Mouse (Mus musculus): ENCODE data around the gene Styx. TPM values are rescaled to one million over a fixed set of nuclear protein-coding genes. Genes with fewer than 3 reads are reported as not detected.

Styx gene
- polyA plus RNA-seq, 1 experiment from 2014 or later = 49.3 TPM

- H3K4me3 ChIP-seq = no peak overlapping the region
- H3K36me3 ChIP-seq (replicated peaks) = no peaks in the 10 kb centered on the region
- 88% methylated on average over 13 of the region's 13 CpGs for WGBS
- peaks cover 17% of the 10 kb centered on the region; the same call in 1 of the 2 replicates for H3K9me3 ChIP-seq
- no peak overlapping the region for H3K27ac ChIP-seq (replicated peaks)
- DNase-seq (ENCODE audit: low spot score) = no peak
- no peaks in the 10 kb centered on the region for H3K27me3 ChIP-seq (replicated peaks; ENCODE audit: low read depth, poor library complexity, severe bottlenecking)
- no peaks in the 10 kb centered on the region for H3K4me1 ChIP-seq
Observed at GRCm38 (mm10) chr14:45430066-45430842, 79.4 kb downstream of the Styx start.

GRCm38 (mm10) chr14:45432003-45432402 lies 81.1 kb downstream of the Styx start:
- WGBS = 67% methylated on average over 4 of the region's 4 CpGs
- H3K27me3 ChIP-seq (replicated peaks; ENCODE audit: low read depth, poor library complexity, severe bottlenecking) = no peaks in the 10 kb centered on the region
- H3K9me3 ChIP-seq = peaks cover 11% of the 10 kb centered on the region; the same call in 1 of the 2 replicates
- no peak overlapping the region for H3K4me3 ChIP-seq
- no peak for DNase-seq (ENCODE audit: low spot score)
- peaks cover 10% of the 10 kb centered on the region for H3K4me1 ChIP-seq
- H3K27ac ChIP-seq (replicated peaks) = no peak overlapping the region
- H3K36me3 ChIP-seq (replicated peaks) = no peaks in the 10 kb centered on the region

- no peaks in the 10 kb centered on the region for H3K27me3 ChIP-seq (replicated peaks; ENCODE audit: low read depth, poor library complexity, severe bottlenecking)
- no peak for DNase-seq (ENCODE audit: low spot score)
- peaks cover 28% of the 10 kb centered on the region for H3K4me1 ChIP-seq
- 73% methylated on average over 6 of the region's 6 CpGs for WGBS
- H3K9me3 ChIP-seq = peaks cover 11% of the 10 kb centered on the region; the same call in 1 of the 2 replicates
- no peak overlapping the region for H3K27ac ChIP-seq (replicated peaks)
- H3K4me3 ChIP-seq = no peak overlapping the region
- no peaks in the 10 kb centered on the region for H3K36me3 ChIP-seq (replicated peaks)
Observed at GRCm38 (mm10) chr14:45434220-45434619, 83.3 kb downstream of the Styx start.

GRCm38 (mm10) chr14:45438250-45438930 lies 87.5 kb downstream of the Styx start:
- no peaks in the 10 kb centered on the region for H3K27me3 ChIP-seq (replicated peaks; ENCODE audit: low read depth, poor library complexity, severe bottlenecking)
- peak; percentile 61 for DNase-seq (ENCODE audit: low spot score)
- H3K4me1 ChIP-seq = peaks cover 59% of the 10 kb centered on the region
- peak overlapping the region; percentile 77 for H3K27ac ChIP-seq (replicated peaks)
- no peaks in the 10 kb centered on the region for H3K9me3 ChIP-seq
- H3K4me3 ChIP-seq = no peak overlapping the region
- 54% methylated on average over 19 of the region's 19 CpGs for WGBS
- H3K36me3 ChIP-seq (replicated peaks) = no peaks in the 10 kb centered on the region

- no peak for DNase-seq (ENCODE audit: low spot score)
- H3K27ac ChIP-seq (replicated peaks) = no peak overlapping the region
- 63% methylated on average over 2 of the region's 2 CpGs for WGBS
- H3K36me3 ChIP-seq (replicated peaks) = no peaks in the 10 kb centered on the region
- H3K4me1 ChIP-seq = peaks cover 60% of the 10 kb centered on the region
- H3K4me3 ChIP-seq = no peak overlapping the region
- no peaks in the 10 kb centered on the region for H3K9me3 ChIP-seq
- no peaks in the 10 kb centered on the region for H3K27me3 ChIP-seq (replicated peaks; ENCODE audit: low read depth, poor library complexity, severe bottlenecking)
Observed at GRCm38 (mm10) chr14:45438931-45439275, 88.0 kb downstream of the Styx start.

GRCm38 (mm10) chr14:45439387-45439786 lies 88.5 kb downstream of the Styx start:
- WGBS = 73% methylated on average over 9 of the region's 9 CpGs
- H3K4me3 ChIP-seq = no peak overlapping the region
- no peaks in the 10 kb centered on the region for H3K36me3 ChIP-seq (replicated peaks)
- H3K4me1 ChIP-seq = peaks cover 60% of the 10 kb centered on the region
- no peak for DNase-seq (ENCODE audit: low spot score)
- H3K27me3 ChIP-seq (replicated peaks; ENCODE audit: low read depth, poor library complexity, severe bottlenecking) = no peaks in the 10 kb centered on the region
- H3K9me3 ChIP-seq = no peaks in the 10 kb centered on the region
- peak overlapping the region; percentile 66; the same call in 1 of the 2 replicates for H3K27ac ChIP-seq (replicated peaks)

GRCm38 (mm10) chr14:45441291-45441690 lies 90.4 kb downstream of the Styx start:
- H3K4me1 ChIP-seq = peaks cover 70% of the 10 kb centered on the region
- H3K4me3 ChIP-seq = no peak overlapping the region
- H3K9me3 ChIP-seq = no peaks in the 10 kb centered on the region
- 64% methylated on average over 6 of the region's 6 CpGs for WGBS
- no peaks in the 10 kb centered on the region for H3K27me3 ChIP-seq (replicated peaks; ENCODE audit: low read depth, poor library complexity, severe bottlenecking)
- DNase-seq (ENCODE audit: low spot score) = peak; percentile 16
- no peaks in the 10 kb centered on the region for H3K36me3 ChIP-seq (replicated peaks)
- no peak overlapping the region; the same call in 1 of the 2 replicates for H3K27ac ChIP-seq (replicated peaks)

- no peak overlapping the region for H3K4me3 ChIP-seq
- H3K4me1 ChIP-seq = peaks cover 56% of the 10 kb centered on the region
- H3K27ac ChIP-seq (replicated peaks) = peak overlapping the region; percentile 61
- WGBS = 69% methylated on average over 12 of the region's 12 CpGs
- H3K27me3 ChIP-seq (replicated peaks; ENCODE audit: low read depth, poor library complexity, severe bottlenecking) = no peaks in the 10 kb centered on the region
- H3K36me3 ChIP-seq (replicated peaks) = no peaks in the 10 kb centered on the region
- H3K9me3 ChIP-seq = no peaks in the 10 kb centered on the region
- no peak for DNase-seq (ENCODE audit: low spot score)
Observed at GRCm38 (mm10) chr14:45442781-45443560, 92.1 kb downstream of the Styx start.

GRCm38 (mm10) chr14:45444870-45445269 lies 94.0 kb downstream of the Styx start:
- Histone ChIP-seq H3K27ac (replicated peaks) (peak overlapping the region; percentile 51; the same call in 1 of the 2 replicates), H3K36me3 (replicated peaks) (no peaks in the 10 kb centered on the region)
- DNase-seq (ENCODE audit: low spot score) = no peak

GRCm38 (mm10) chr14:45445445-45445844 lies 94.6 kb downstream of the Styx start:
- no peak for DNase-seq (ENCODE audit: low spot score)
- H3K27me3 ChIP-seq (replicated peaks; ENCODE audit: low read depth, poor library complexity, severe bottlenecking) = no peaks in the 10 kb centered on the region
- H3K4me3 ChIP-seq = no peak overlapping the region
- WGBS = 44% methylated on average over 12 of the region's 12 CpGs
- no peaks in the 10 kb centered on the region for H3K9me3 ChIP-seq
- H3K36me3 ChIP-seq (replicated peaks) = no peaks in the 10 kb centered on the region
- H3K27ac ChIP-seq (replicated peaks) = peak overlapping the region; percentile 51; the same call in 1 of the 2 replicates
- H3K4me1 ChIP-seq = peaks cover 39% of the 10 kb centered on the region

More at GRCm38 (mm10) chr14:45444870-45445269, 94.0 kb downstream of the Styx start:
- 54% methylated on average over 7 of the region's 7 CpGs for WGBS
- H3K4me3 ChIP-seq = no peak overlapping the region
- H3K4me1 ChIP-seq = peaks cover 41% of the 10 kb centered on the region
- H3K27me3 ChIP-seq (replicated peaks; ENCODE audit: low read depth, poor library complexity, severe bottlenecking) = no peaks in the 10 kb centered on the region
- H3K9me3 ChIP-seq = no peaks in the 10 kb centered on the region

GRCm38 (mm10) chr14:45446777-45447176 lies 95.9 kb downstream of the Styx start:
- Histone ChIP-seq H3K9me3 (no peaks in the 10 kb centered on the region), H3K27ac (replicated peaks) (no peak overlapping the region), H3K27me3 (replicated peaks; ENCODE audit: low read depth, poor library complexity, severe bottlenecking) (no peaks in the 10 kb centered on the region), H3K4me3 (no peak overlapping the region), H3K4me1 (peaks cover 38% of the 10 kb centered on the region), H3K36me3 (replicated peaks) (no peaks in the 10 kb centered on the region)
- DNase-seq (ENCODE audit: low spot score) = no peak
- WGBS = 83% methylated on average over 3 of the region's 3 CpGs

- Histone ChIP-seq H3K9me3 (no peaks in the 10 kb centered on the region), H3K4me3 (no peak overlapping the region), H3K27ac (replicated peaks) (no peak overlapping the region; the same call in 1 of the 2 replicates), H3K4me1 (peaks cover 54% of the 10 kb centered on the region), H3K27me3 (replicated peaks; ENCODE audit: low read depth, poor library complexity, severe bottlenecking) (no peaks in the 10 kb centered on the region), H3K36me3 (replicated peaks) (no peaks in the 10 kb centered on the region)
- 17% methylated on average over 2 of the region's 2 CpGs for WGBS
- peak; percentile 28 for DNase-seq (ENCODE audit: low spot score)
Observed at GRCm38 (mm10) chr14:45451090-45451489, 100.2 kb downstream of the Styx start.
